Mouse (Mus musculus) E14TG2a.4 (cell line): ENCODE results near the gene Cyb5r2.

Experiments used
- CTCF ChIP-seq: conservative IDR thresholded peaks from 2 replicates; pipeline ENCODE4 v1.5.1; 2014; ENCODE audit warnings: low read length
- POU5F1 ChIP-seq: IDR thresholded peaks from 2 replicates; pipeline ENCODE4 v1.6.1; 2014; ENCODE audit warnings: low read length, borderline replicate concordance

DNA sequence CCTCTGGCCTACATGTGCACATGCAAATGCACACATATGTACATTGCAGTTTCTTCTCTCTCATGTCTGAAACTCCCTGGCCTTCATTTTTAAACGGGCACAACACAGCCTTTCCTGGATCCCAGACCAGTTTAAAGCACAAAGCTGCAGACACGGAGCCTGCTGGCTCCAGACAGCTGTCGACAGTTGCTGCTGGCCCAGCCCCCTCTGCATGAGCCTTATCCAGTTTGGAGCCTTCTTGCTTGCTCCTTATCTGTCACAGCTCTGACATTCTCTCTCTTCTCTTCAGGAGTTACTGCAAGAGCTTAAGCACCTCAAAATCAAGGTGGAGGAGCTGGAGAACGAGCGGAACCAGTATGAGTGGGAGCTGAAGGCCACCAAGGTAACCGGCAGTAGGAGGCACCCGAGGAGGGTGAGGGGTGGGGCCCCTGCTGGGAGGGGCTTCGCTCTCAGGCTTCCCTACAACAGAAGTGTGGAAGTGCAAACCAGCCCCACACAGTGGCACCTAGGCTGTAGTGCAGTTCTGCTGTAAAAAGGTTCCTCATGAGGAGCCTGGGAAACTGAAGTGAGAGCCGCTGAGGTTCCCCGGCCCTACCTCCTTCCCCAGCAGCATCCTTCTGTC is 49.2 kb downstream of the Cyb5r2 start:
- TF ChIP-seq CTCF (peak; percentile 42), POU5F1 (no peak)
